Mouse (Mus musculus): ENCODE results near the gene Gm20547. TPM values are rescaled to one million over a fixed set of nuclear protein-coding genes. Genes with fewer than 3 reads are reported as not detected.

The Gm20547 gene
- total RNA-seq, 1 experiment, result 0.31 TPM

GRCm38 (mm10) chr17:34899053-34899889 lies 17.4 kb upstream of the Gm20547 start:
- Histone ChIP-seq H3K9ac (ENCODE audit: insufficient read depth, low read depth, low read length, poor library complexity, severe bottlenecking) (peak overlapping the region; percentile 70), H3K27ac (ENCODE audit: insufficient read depth, low read depth, low read length, poor library complexity, severe bottlenecking) (no peak overlapping the region), H3K4me1 (ENCODE audit: control insufficient read depth in 2 of 2, insufficient read depth in 2 of 2, low read length in 2 of 2, poor library complexity in 1 of 2) (peaks cover 11 to 17% of the 10 kb centered on the region in 2 experiments; a peak in 3 of 4 replicates), H3K36me3 (ENCODE audit: control insufficient read depth, insufficient read depth, low read length, poor library complexity, severe bottlenecking) (peaks cover 7% of the 10 kb centered on the region), H3K9me3 (ENCODE audit: control insufficient read depth, insufficient read depth, low read depth, low read length) (no peaks in the 10 kb centered on the region), H3K4me3 (ENCODE audit: insufficient read depth in 1 of 2, low read depth in 1 of 2, low read length in 2 of 2, poor library complexity in 1 of 2, severe bottlenecking in 1 of 2) (peak overlapping the region; percentile 75 to 97)
- TF ChIP-seq ZNF384 (IDR thresholded peaks at IDR 0.05; ENCODE audit: low read depth, low read length) (no peak), HCFC1 (IDR thresholded peaks at IDR 0.05; ENCODE audit: borderline replicate concordance, insufficient read depth, low read length) (no peak), CHD2 (IDR thresholded peaks at IDR 0.05; ENCODE audit: low read depth, low read length) (no peak), ZC3H11A (IDR thresholded peaks at IDR 0.05; ENCODE audit: borderline replicate concordance, low read depth, low read length) (no peak), MAFK (IDR thresholded peaks at IDR 0.05; ENCODE audit: insufficient read depth, low read depth, low read length) (no peak)
- in situ Hi-C loops (cut with MboI; ENCODE audit: low sequenced_read_pairs in 2 of 2, unreplicated experiment in 2 of 2), result no loop called here
- DNase-seq (ENCODE audit: low read depth, low spot score), result no peak

GRCm38 (mm10) chr17:34898706-34899052 lies 16.8 kb upstream of the Gm20547 start:
- Histone ChIP-seq H3K27ac (ENCODE audit: insufficient read depth, low read depth, low read length, poor library complexity, severe bottlenecking) (peak overlapping the region; percentile 85), H3K9me3 (ENCODE audit: control insufficient read depth, insufficient read depth, low read depth, low read length) (no peaks in the 10 kb centered on the region), H3K4me1 (ENCODE audit: control insufficient read depth in 2 of 2, insufficient read depth in 2 of 2, low read length in 2 of 2, poor library complexity in 1 of 2) (peaks cover 11 to 17% of the 10 kb centered on the region in 2 experiments; a peak in 3 of 4 replicates), H3K36me3 (ENCODE audit: control insufficient read depth, insufficient read depth, low read length, poor library complexity, severe bottlenecking) (peaks cover 7% of the 10 kb centered on the region), H3K9ac (ENCODE audit: insufficient read depth, low read depth, low read length, poor library complexity, severe bottlenecking) (peak overlapping the region; percentile 96), H3K4me3 (ENCODE audit: insufficient read depth in 1 of 2, low read depth in 1 of 2, low read length in 2 of 2, poor library complexity in 1 of 2, severe bottlenecking in 1 of 2) (peak overlapping the region; percentile 75 to 97)
- in situ Hi-C loops (cut with MboI; ENCODE audit: low sequenced_read_pairs in 2 of 2, unreplicated experiment in 2 of 2), result no loop called here
- TF ChIP-seq HCFC1 (IDR thresholded peaks at IDR 0.05; ENCODE audit: borderline replicate concordance, insufficient read depth, low read length) (no peak), MAFK (IDR thresholded peaks at IDR 0.05; ENCODE audit: insufficient read depth, low read depth, low read length) (no peak), ZC3H11A (IDR thresholded peaks at IDR 0.05; ENCODE audit: borderline replicate concordance, low read depth, low read length) (no peak), CHD2 (IDR thresholded peaks at IDR 0.05; ENCODE audit: low read depth, low read length) (no peak), ZNF384 (IDR thresholded peaks at IDR 0.05; ENCODE audit: low read depth, low read length) (no peak)
- DNase-seq (ENCODE audit: low read depth, low spot score), result no peak

GRCm38 (mm10) chr17:34898160-34898586 lies 16.3 kb upstream of the Gm20547 start, which contains the start of the genes C2 and Ehmt2:
TSS of gene C2 (minus strand) at chr17:34898265.
TSS of gene Ehmt2 (plus strand) at chr17:34898469.
- Histone ChIP-seq H3K4me3 (ENCODE audit: insufficient read depth in 1 of 2, low read depth in 1 of 2, low read length in 2 of 2, poor library complexity in 1 of 2, severe bottlenecking in 1 of 2) (peak within 1 kb of the TSS; percentile 75 to 97), H3K9ac (ENCODE audit: insufficient read depth, low read depth, low read length, poor library complexity, severe bottlenecking) (peak within 1 kb of the TSS; percentile 96), H3K27ac (ENCODE audit: insufficient read depth, low read depth, low read length, poor library complexity, severe bottlenecking) (peak within 1 kb of the TSS; percentile 85), H3K36me3 (ENCODE audit: control insufficient read depth, insufficient read depth, low read length, poor library complexity, severe bottlenecking) (peaks cover 7% of the 10 kb centered on the region), H3K4me1 (ENCODE audit: control insufficient read depth in 2 of 2, insufficient read depth in 2 of 2, low read length in 2 of 2, poor library complexity in 1 of 2) (peaks cover 8 to 17% of the 10 kb centered on the region in 2 experiments), H3K9me3 (ENCODE audit: control insufficient read depth, insufficient read depth, low read depth, low read length) (no peaks in the 10 kb centered on the region)
- in situ Hi-C loops (cut with MboI; ENCODE audit: low sequenced_read_pairs in 2 of 2, unreplicated experiment in 2 of 2), result no loop called here
- no peak for DNase-seq (ENCODE audit: low read depth, low spot score)
- TF ChIP-seq HCFC1 (IDR thresholded peaks at IDR 0.05; ENCODE audit: borderline replicate concordance, insufficient read depth, low read length) (no peak), CHD2 (IDR thresholded peaks at IDR 0.05; ENCODE audit: low read depth, low read length) (no peak), ZNF384 (IDR thresholded peaks at IDR 0.05; ENCODE audit: low read depth, low read length) (no peak), MAFK (IDR thresholded peaks at IDR 0.05; ENCODE audit: insufficient read depth, low read depth, low read length) (no peak), ZC3H11A (IDR thresholded peaks at IDR 0.05; ENCODE audit: borderline replicate concordance, low read depth, low read length) (no peak)

GRCm38 (mm10) chr17:34897373-34898159 lies 15.7 kb upstream of the Gm20547 start:
- peaks cover 8 to 11% of the 10 kb centered on the region in 2 experiments for H3K4me1 ChIP-seq (ENCODE audit: control insufficient read depth in 2 of 2, insufficient read depth in 2 of 2, low read length in 2 of 2, poor library complexity in 1 of 2)
- no peaks in the 10 kb centered on the region for H3K9me3 ChIP-seq (ENCODE audit: control insufficient read depth, insufficient read depth, low read depth, low read length)
- peak overlapping the region; percentile 96 for H3K9ac ChIP-seq (ENCODE audit: insufficient read depth, low read depth, low read length, poor library complexity, severe bottlenecking)
- H3K36me3 ChIP-seq (ENCODE audit: control insufficient read depth, insufficient read depth, low read length, poor library complexity, severe bottlenecking), result peaks cover 4% of the 10 kb centered on the region; the same call in 1 of the 2 replicates
- in situ Hi-C loops (cut with MboI; ENCODE audit: low sequenced_read_pairs in 2 of 2, unreplicated experiment in 2 of 2), result no loop called here
- DNase-seq (ENCODE audit: low read depth, low spot score), result no peak
- TF ChIP-seq ZNF384 (IDR thresholded peaks at IDR 0.05; ENCODE audit: low read depth, low read length), result no peak
- TF ChIP-seq HCFC1 (IDR thresholded peaks at IDR 0.05; ENCODE audit: borderline replicate concordance, insufficient read depth, low read length), result 0 out of 2 replicates have a peak, but pooled peaks have one; percentile 36
- H3K27ac ChIP-seq (ENCODE audit: insufficient read depth, low read depth, low read length, poor library complexity, severe bottlenecking), result peak overlapping the region; percentile 85; the same call in 1 of the 2 replicates
- peak overlapping the region; percentile 75 to 97 for H3K4me3 ChIP-seq (ENCODE audit: insufficient read depth in 1 of 2, low read depth in 1 of 2, low read length in 2 of 2, poor library complexity in 1 of 2, severe bottlenecking in 1 of 2)
